Mouse (Mus musculus) heart, embryonic 13.5 days (tissue): Measurements from ENCODE around the gene Dop1b. TPM values are rescaled to one million over a fixed set of nuclear protein-coding genes. Genes with fewer than 3 reads are reported as not detected.
"Not testable (repeated sequence)": the region's sequence is repeated elsewhere in the genome, so short reads cannot be mapped to it uniquely, and the experiment has no call there.

Source experiments
- ATAC-seq: fragments of 200-750 bp; cut with Nextera tagmentation; 2 replicates; pipeline ENCODE4 v1.8.0; 2017; ENCODE audit warnings: moderate TSS enrichment; ENCODE audit not compliant: insufficient number of reproducible peaks, low FRiP score, low TSS enrichment; ENCODE audit errors: extremely low read depth
- H3K27ac ChIP-seq: fragments of 300-500 bp; sonication (generic); replicated peaks from 2 replicates; pipeline ENCODE4 v1.5.1; 2015; ENCODE audit warnings: moderate library complexity, mild to moderate bottlenecking, inconsistent platforms
- H3K27me3 ChIP-seq: fragments of 300-500 bp; sonication (generic); replicated peaks from 2 replicates; pipeline ENCODE4 v1.6.1; 2015; ENCODE audit warnings: mild to moderate bottlenecking, inconsistent platforms
- H3K36me3 ChIP-seq: fragments of 300-500 bp; sonication (generic); 2 replicates; pipeline ENCODE4 v1.6.1; 2015; ENCODE audit warnings: mild to moderate bottlenecking, inconsistent platforms
- H3K4me1 ChIP-seq: fragments of 300-500 bp; sonication (generic); 2 replicates; pipeline ENCODE4 v1.6.1; 2015; ENCODE audit warnings: inconsistent platforms
- H3K4me2 ChIP-seq: fragments of 300-500 bp; sonication (generic); 2 replicates; pipeline ENCODE4 v1.6.1; 2015; ENCODE audit warnings: inconsistent platforms, mild to moderate bottlenecking, moderate library complexity
- H3K4me3 ChIP-seq: fragments of 300-500 bp; sonication (generic); 2 replicates; pipeline ENCODE4 v1.5.1; 2015; ENCODE audit warnings: moderate library complexity, mild to moderate bottlenecking, inconsistent platforms
- H3K9ac ChIP-seq: fragments of 300-500 bp; sonication (generic); 2 replicates; pipeline ENCODE4 v1.6.1; 2015; ENCODE audit warnings: inconsistent platforms, mild to moderate bottlenecking, moderate library complexity
- H3K9me3 ChIP-seq: fragments of 300-500 bp; sonication (generic); 2 replicates; pipeline ENCODE4 v1.6.1; 2016; ENCODE audit warnings: inconsistent platforms
- WGBS: fragments of 180-500 bp; shearing (Covaris S2); methylation state at CpG from one replicate; pipeline ENCODE4 v1.1.7; 2015; ENCODE audit warnings: mixed read lengths; 5-methylcytosine and 5-hydroxymethylcytosine counted together
- polyA plus RNA-seq: library from polyadenylated mRNA; unstranded; fragments of >200 nt; fragmentation: Nextera tagmentation; extraction: Ambion mirVana; gene quantifications from 2 replicates; pipeline ENCODE4 v1.2.1, GENCODE M21; 2015

Dop1b gene
- polyA plus RNA-seq, 1 experiment from 2014 or later, result 6.0 TPM

GRCm38 (mm10) chr16:93684441-93684840 lies 27.3 kb upstream of the Dop1b start:
- Histone ChIP-seq H3K27me3 (peaks cover 64% of the 10 kb centered on the region), H3K27ac (no peak overlapping the region), H3K4me1 (peaks cover 25% of the 10 kb centered on the region), H3K9me3 (no peaks in the 10 kb centered on the region), H3K4me2 (peak overlapping the region; percentile 78), H3K36me3 (no peaks in the 10 kb centered on the region), H3K4me3 (peak overlapping the region; percentile 55), H3K9ac (no peak overlapping the region)
- no peak for ATAC-seq
- WGBS, result 33% methylated on average over 7 of the region's 7 CpGs

GRCm38 (mm10) chr16:93685783-93686182 lies 25.9 kb upstream of the Dop1b start:
- not testable (repeated sequence) for H3K4me2 ChIP-seq, H3K9ac ChIP-seq, H3K27ac ChIP-seq, H3K36me3 ChIP-seq, ATAC-seq, H3K4me3 ChIP-seq, H3K9me3 ChIP-seq
- Histone ChIP-seq H3K4me1 (peaks cover 25% of the 10 kb centered on the region), H3K27me3 (peaks cover 53% of the 10 kb centered on the region)
- WGBS, result 84% methylated on average over 3 of the region's 3 CpGs

GRCm38 (mm10) chr16:93686421-93686820 lies 25.3 kb upstream of the Dop1b start:
- ATAC-seq, result no peak
- Histone ChIP-seq H3K4me3 (no peak overlapping the region), H3K27me3 (peaks cover 47% of the 10 kb centered on the region), H3K4me1 (peaks cover 25% of the 10 kb centered on the region), H3K27ac (no peak overlapping the region), H3K4me2 (no peak overlapping the region), H3K9me3 (no peaks in the 10 kb centered on the region), H3K9ac (no peak overlapping the region), H3K36me3 (no peaks in the 10 kb centered on the region)
- 79% methylated on average over 6 of the region's 7 CpGs for WGBS

- Histone ChIP-seq H3K27me3 (peaks cover 42% of the 10 kb centered on the region), H3K27ac (no peak overlapping the region), H3K36me3 (no peaks in the 10 kb centered on the region), H3K9me3 (no peaks in the 10 kb centered on the region), H3K4me2 (peak overlapping the region; percentile 47), H3K4me1 (peaks cover 25% of the 10 kb centered on the region), H3K4me3 (0 out of 2 replicates have a peak overlapping the region, but pooled peaks have one; percentile 23), H3K9ac (no peak overlapping the region)
- 44% methylated on average over 5 of the region's 5 CpGs for WGBS
- no peak for ATAC-seq
These were observed 24.8 kb upstream of the Dop1b start for GRCm38 (mm10) chr16:93686945-93687344.

- H3K4me2 ChIP-seq, result no peak overlapping the region
- peaks cover 22% of the 10 kb centered on the region for H3K27me3 ChIP-seq
- H3K27ac ChIP-seq, result no peak overlapping the region
- ATAC-seq, result no peak
- H3K4me1 ChIP-seq, result 0 out of 2 replicates have a peak, but pooled peaks cover 2% of the 10 kb centered on the region
- no peak overlapping the region for H3K4me3 ChIP-seq
- H3K9me3 ChIP-seq, result no peaks in the 10 kb centered on the region
- 59% methylated on average over 6 of the region's 6 CpGs for WGBS
- H3K36me3 ChIP-seq, result no peaks in the 10 kb centered on the region
- no peak overlapping the region for H3K9ac ChIP-seq
These were observed 20.4 kb upstream of the Dop1b start for GRCm38 (mm10) chr16:93691206-93691841.

- Histone ChIP-seq H3K9me3 (no peaks in the 10 kb centered on the region), H3K4me1 (no peaks in the 10 kb centered on the region), H3K4me3 (no peak overlapping the region), H3K27ac (no peak overlapping the region), H3K9ac (no peak overlapping the region), H3K36me3 (no peaks in the 10 kb centered on the region), H3K27me3 (peaks cover 22% of the 10 kb centered on the region), H3K4me2 (no peak overlapping the region)
- ATAC-seq, result no peak
- 70% methylated on average over 2 of the region's 2 CpGs for WGBS
These were observed 19.0 kb upstream of the Dop1b start for GRCm38 (mm10) chr16:93692744-93693143.

- no peak for ATAC-seq
- WGBS, result 81% methylated on average over 7 of the region's 7 CpGs
These were observed 4.6 kb upstream of the Dop1b start for GRCm38 (mm10) chr16:93707116-93707515.

GRCm38 (mm10) chr16:93709217-93709616 lies 2.5 kb upstream of the Dop1b start:
- H3K9me3 ChIP-seq, result no peaks in the 10 kb centered on the region
- ATAC-seq, result no peak
- no peaks in the 10 kb centered on the region for H3K36me3 ChIP-seq
- H3K27me3 ChIP-seq, result peaks cover 29% of the 10 kb centered on the region
- peaks cover 10% of the 10 kb centered on the region for H3K4me1 ChIP-seq
- H3K27ac ChIP-seq, result no peak overlapping the region
- 70% methylated on average over 1 of the region's 1 CpGs for WGBS
- H3K4me3 ChIP-seq, result no peak overlapping the region
- no peak overlapping the region for H3K9ac ChIP-seq
- H3K4me2 ChIP-seq, result no peak overlapping the region

More at GRCm38 (mm10) chr16:93707116-93707515, 4.6 kb upstream of the Dop1b start:
- no peak overlapping the region for H3K4me2 ChIP-seq
- H3K9me3 ChIP-seq, result no peaks in the 10 kb centered on the region
- H3K4me3 ChIP-seq, result no peak overlapping the region
- no peak overlapping the region for H3K27ac ChIP-seq
- H3K9ac ChIP-seq, result no peak overlapping the region
- H3K36me3 ChIP-seq, result no peaks in the 10 kb centered on the region
- peaks cover 15% of the 10 kb centered on the region for H3K27me3 ChIP-seq
- no peaks in the 10 kb centered on the region; the same call in 1 of the 2 replicates for H3K4me1 ChIP-seq

GRCm38 (mm10) chr16:93710924-93711323 lies 780 bp upstream of the Dop1b start:
- under 1% methylated on average over 11 of the region's 11 CpGs for WGBS
- Histone ChIP-seq H3K36me3 (no peaks in the 10 kb centered on the region), H3K4me2 (peak overlapping the region; percentile 85), H3K27ac (peak overlapping the region; percentile 67; the same call in 1 of the 2 replicates), H3K9ac (peak overlapping the region; percentile 67; the same call in 1 of the 2 replicates), H3K9me3 (no peaks in the 10 kb centered on the region), H3K4me1 (peaks cover 10% of the 10 kb centered on the region), H3K4me3 (peak overlapping the region; percentile 73), H3K27me3 (peaks cover 29% of the 10 kb centered on the region)
- ATAC-seq, result no peak

- 11% methylated on average over 31 of the region's 31 CpGs for WGBS
- Histone ChIP-seq H3K36me3 (no peaks in the 10 kb centered on the region), H3K27me3 (peaks cover 21% of the 10 kb centered on the region), H3K4me2 (peak overlapping the region; percentile 85), H3K27ac (peak overlapping the region; percentile 48), H3K4me3 (peak overlapping the region; percentile 73), H3K9ac (peak overlapping the region; percentile 84), H3K4me1 (peaks cover 15% of the 10 kb centered on the region), H3K9me3 (no peaks in the 10 kb centered on the region)
- ATAC-seq, result peak; percentile 5; the same call in 1 of the 2 replicates
These were observed 633 bp downstream of the Dop1b start for GRCm38 (mm10) chr16:93712189-93712885.

GRCm38 (mm10) chr16:93712966-93713365 lies 1.3 kb downstream of the Dop1b start:
- Histone ChIP-seq H3K36me3 (no peaks in the 10 kb centered on the region), H3K4me2 (peak overlapping the region; percentile 85), H3K27me3 (peaks cover 16% of the 10 kb centered on the region), H3K27ac (no peak overlapping the region), H3K4me1 (peaks cover 19% of the 10 kb centered on the region), H3K9ac (no peak overlapping the region), H3K4me3 (peak overlapping the region; percentile 73), H3K9me3 (no peaks in the 10 kb centered on the region)
- WGBS, result 80% methylated on average over 7 of the region's 7 CpGs
- no peak for ATAC-seq
